Mouse (Mus musculus) splenic B cell, adult 2 months (primary cell): ENCODE results near the gene Prdm16.

ENCODE experiments used
- DNase-seq: peaks from one replicate; pipeline ENCODE4 v3.0.0-alpha.2; 2011; ENCODE audit warnings: low read depth, low spot score
- H3K27me3 ChIP-seq: 2 replicates; pipeline ENCODE4 v1.6.1; 2012; ENCODE audit warnings: mild to moderate bottlenecking, low read length, moderate library complexity, mixed read lengths; ENCODE audit not compliant: control insufficient read depth, poor library complexity, insufficient read depth, severe bottlenecking
- H3K36me3 ChIP-seq: 2 replicates; pipeline ENCODE4 v1.6.1; 2012; ENCODE audit warnings: mild to moderate bottlenecking, low read length, moderate library complexity, mixed read lengths; ENCODE audit not compliant: control insufficient read depth, poor library complexity, insufficient read depth, severe bottlenecking

Gene Prdm16

GRCm38 (mm10) chr4:154636721-154637311 lies at the start of gene Prdm16:
TSS of gene Prdm16 (minus strand) at chr4:154636873.
- no peak for DNase-seq
- no peaks in the 10 kb centered on the region for H3K27me3 ChIP-seq
- H3K36me3 ChIP-seq, result no peaks in the 10 kb centered on the region

- Histone ChIP-seq H3K27me3 (no peaks in the 10 kb centered on the region), H3K36me3 (no peaks in the 10 kb centered on the region)
- no peak for DNase-seq
These were observed 46.5 kb upstream of the Prdm16 start for GRCm38 (mm10) chr4:154683068-154683752.

GRCm38 (mm10) chr4:154682311-154682710 lies 45.6 kb upstream of the Prdm16 start:
- H3K36me3 ChIP-seq, result no peaks in the 10 kb centered on the region
- H3K27me3 ChIP-seq, result no peaks in the 10 kb centered on the region
- DNase-seq, result no peak

GRCm38 (mm10) chr4:154675441-154676000 lies 38.8 kb upstream of the Prdm16 start:
- DNase-seq, result no peak
- Histone ChIP-seq H3K36me3 (no peaks in the 10 kb centered on the region), H3K27me3 (no peaks in the 10 kb centered on the region)

- no peaks in the 10 kb centered on the region for H3K36me3 ChIP-seq
- H3K27me3 ChIP-seq, result no peaks in the 10 kb centered on the region
- DNase-seq, result no peak
These were observed 38.3 kb upstream of the Prdm16 start for GRCm38 (mm10) chr4:154674966-154675365.

GRCm38 (mm10) chr4:154674541-154674940 lies 37.9 kb upstream of the Prdm16 start:
- H3K36me3 ChIP-seq, result no peaks in the 10 kb centered on the region
- no peaks in the 10 kb centered on the region for H3K27me3 ChIP-seq
- DNase-seq, result peak; percentile 11

- no peaks in the 10 kb centered on the region for H3K27me3 ChIP-seq
- no peak for DNase-seq
- no peaks in the 10 kb centered on the region for H3K36me3 ChIP-seq
These were observed 37.3 kb upstream of the Prdm16 start for GRCm38 (mm10) chr4:154673986-154674385.

- no peak for DNase-seq
- Histone ChIP-seq H3K36me3 (no peaks in the 10 kb centered on the region), H3K27me3 (no peaks in the 10 kb centered on the region)
These were observed 35.4 kb upstream of the Prdm16 start for GRCm38 (mm10) chr4:154672027-154672426.

- DNase-seq, result no peak
- Histone ChIP-seq H3K36me3 (no peaks in the 10 kb centered on the region), H3K27me3 (no peaks in the 10 kb centered on the region)
These were observed 34.7 kb upstream of the Prdm16 start for GRCm38 (mm10) chr4:154671232-154671912.

GRCm38 (mm10) chr4:154667767-154668166 lies 31.1 kb upstream of the Prdm16 start, which contains the start of gene Actrt2:
TSS of gene Actrt2 (minus strand) at chr4:154667867.
- no peaks in the 10 kb centered on the region for H3K27me3 ChIP-seq
- no peaks in the 10 kb centered on the region for H3K36me3 ChIP-seq
- no peak for DNase-seq

GRCm38 (mm10) chr4:154662681-154663215 lies 26.1 kb upstream of the Prdm16 start:
- no peak for DNase-seq
- H3K36me3 ChIP-seq, result no peaks in the 10 kb centered on the region
- H3K27me3 ChIP-seq, result no peaks in the 10 kb centered on the region

- Histone ChIP-seq H3K27me3 (no peaks in the 10 kb centered on the region), H3K36me3 (no peaks in the 10 kb centered on the region)
- no peak for DNase-seq
These were observed 24.6 kb upstream of the Prdm16 start for GRCm38 (mm10) chr4:154661256-154661655.

- Histone ChIP-seq H3K36me3 (no peaks in the 10 kb centered on the region), H3K27me3 (no peaks in the 10 kb centered on the region)
- DNase-seq, result no peak
These were observed 23.4 kb upstream of the Prdm16 start for GRCm38 (mm10) chr4:154660025-154660424.

- no peaks in the 10 kb centered on the region for H3K27me3 ChIP-seq
- H3K36me3 ChIP-seq, result no peaks in the 10 kb centered on the region
- no peak for DNase-seq
These were observed 18.6 kb upstream of the Prdm16 start for GRCm38 (mm10) chr4:154655134-154655910.
